Mouse (Mus musculus) forelimb bud, embryonic 11.5 days (tissue): ENCODE data around the gene Ppm1g.

Experiments
- DNase-seq: peaks from one replicate; pipeline ENCODE4 v3.0.0-alpha.2; 2012; ENCODE audit warnings: low read depth, low spot score

Gene Ppm1g

DNA sequence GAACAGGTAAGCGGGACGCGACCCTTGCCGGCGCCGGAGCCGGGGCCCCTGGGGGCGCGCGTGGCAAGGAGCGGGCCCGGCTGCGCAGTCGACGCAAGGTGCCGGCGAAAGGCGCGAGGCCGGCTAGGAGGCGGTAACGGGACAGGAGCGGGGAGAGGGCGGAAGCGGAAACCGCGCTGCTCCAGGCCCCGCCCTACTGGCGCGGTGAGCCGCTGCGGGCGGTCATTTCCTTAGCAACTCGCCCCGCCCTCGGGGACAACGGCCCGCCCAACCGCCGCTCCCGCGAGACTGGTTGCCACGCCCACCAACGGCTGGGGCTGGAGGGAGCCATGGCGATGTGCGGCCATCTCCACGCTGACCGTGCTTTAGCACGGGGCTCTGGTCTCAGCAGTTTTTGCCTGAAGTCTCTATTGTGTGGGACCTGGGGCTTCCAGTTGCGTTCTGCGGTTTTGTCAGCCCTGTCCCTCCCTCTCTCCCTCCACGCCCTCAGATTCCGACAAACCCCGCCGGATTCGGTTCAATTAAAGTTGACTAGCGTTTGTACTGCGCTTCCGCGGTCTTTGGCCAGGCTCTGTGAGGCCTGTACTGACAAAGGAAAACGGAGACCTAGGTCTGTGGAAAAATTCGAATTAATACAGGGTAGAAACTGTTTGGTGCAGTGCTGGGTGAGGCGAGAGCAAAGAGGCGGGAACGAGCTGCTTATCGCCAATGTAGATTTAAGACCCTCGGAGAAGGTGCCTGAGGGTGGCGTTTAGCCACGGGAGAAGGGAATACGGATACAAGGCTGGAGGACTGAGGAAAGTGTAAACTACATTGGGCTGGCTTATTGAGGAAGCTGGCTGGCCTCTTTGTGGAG lies at the start of gene Ppm1g:
Gene Ppm1g (minus strand): TSS at position 240 of the 856 bp plus-strand sequence.
- peak; percentile 95 for DNase-seq

DNA sequence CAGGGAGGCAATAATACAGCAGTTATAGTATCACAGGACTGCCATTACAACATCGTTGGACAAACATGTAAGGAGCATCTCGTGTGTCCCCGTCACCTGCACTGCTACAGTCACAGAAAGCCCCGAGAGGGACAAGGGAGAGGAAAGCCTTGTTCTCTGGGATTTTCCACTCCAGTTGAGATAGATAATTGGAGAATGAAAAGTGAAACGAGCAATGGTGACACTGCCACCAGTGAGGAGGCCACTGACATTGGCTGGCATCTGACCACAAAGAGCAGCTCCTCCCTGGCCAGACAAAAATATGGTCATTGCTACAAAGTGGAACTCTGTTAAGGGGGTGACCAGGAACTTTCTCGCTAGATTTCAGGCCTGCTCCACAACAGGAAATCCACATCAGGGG lies 47.2 kb upstream of the Ppm1g start:
- DNase-seq, result no peak

DNA sequence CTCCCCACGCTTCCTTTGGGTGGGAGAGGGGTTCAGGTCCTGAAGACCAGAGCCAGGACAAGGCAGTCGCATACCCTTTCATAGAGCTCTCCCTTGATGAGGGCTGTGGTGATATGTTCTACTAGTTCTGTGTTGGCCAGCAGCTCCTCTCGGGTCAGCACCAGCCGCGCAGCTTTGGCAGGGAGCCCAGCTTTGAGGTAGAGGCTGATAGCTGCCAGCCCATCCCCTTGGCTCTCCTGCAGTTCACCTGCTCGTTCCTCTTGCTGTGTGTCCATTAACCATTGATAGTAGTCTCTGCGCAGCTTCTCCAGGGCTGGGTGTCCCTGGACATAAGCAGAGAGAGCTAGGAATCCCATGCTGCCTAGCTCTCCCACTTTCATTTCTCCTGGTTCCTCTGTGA lies 45.6 kb upstream of the Ppm1g start:
- no peak for DNase-seq

DNA sequence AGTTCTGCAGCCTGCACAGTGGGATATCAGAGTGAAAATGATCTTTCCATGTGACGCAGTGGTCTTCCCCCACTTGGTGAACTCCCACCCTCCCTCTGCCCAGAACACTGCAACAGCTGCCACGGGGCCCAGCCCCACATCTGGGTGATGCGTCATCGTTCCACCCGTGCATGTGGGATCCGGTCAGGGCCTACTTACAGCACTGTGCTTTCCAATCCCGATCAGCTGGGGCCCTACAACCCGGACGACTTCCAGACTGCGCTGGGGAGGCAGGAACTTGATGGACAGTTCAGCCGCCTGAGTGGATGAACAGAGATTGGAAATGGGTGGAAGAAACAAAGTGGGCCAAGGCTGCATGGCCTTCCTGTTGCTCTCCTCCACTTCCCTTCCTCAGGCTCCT lies 37.1 kb upstream of the Ppm1g start:
- DNase-seq, result no peak

DNA sequence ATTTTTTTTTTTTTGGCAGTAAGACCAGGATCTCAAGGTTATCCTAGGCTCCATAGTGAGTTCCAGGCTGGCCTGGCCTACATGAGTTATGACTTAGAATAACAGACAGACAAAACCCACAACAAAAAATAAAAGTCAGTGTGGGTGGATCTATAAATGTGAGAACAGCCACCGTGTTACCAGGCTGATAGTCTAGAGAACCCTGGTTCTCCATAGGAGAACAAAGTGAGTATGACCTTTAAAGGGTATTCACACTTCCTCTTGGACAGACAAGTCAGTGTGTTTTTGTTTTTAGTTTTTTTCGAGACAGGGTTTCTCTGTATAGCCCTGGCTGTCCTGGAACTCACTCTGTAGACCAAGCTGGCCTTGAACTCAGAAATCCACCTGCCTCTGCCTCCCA lies 35.5 kb upstream of the Ppm1g start:
- DNase-seq, result no peak

DNA sequence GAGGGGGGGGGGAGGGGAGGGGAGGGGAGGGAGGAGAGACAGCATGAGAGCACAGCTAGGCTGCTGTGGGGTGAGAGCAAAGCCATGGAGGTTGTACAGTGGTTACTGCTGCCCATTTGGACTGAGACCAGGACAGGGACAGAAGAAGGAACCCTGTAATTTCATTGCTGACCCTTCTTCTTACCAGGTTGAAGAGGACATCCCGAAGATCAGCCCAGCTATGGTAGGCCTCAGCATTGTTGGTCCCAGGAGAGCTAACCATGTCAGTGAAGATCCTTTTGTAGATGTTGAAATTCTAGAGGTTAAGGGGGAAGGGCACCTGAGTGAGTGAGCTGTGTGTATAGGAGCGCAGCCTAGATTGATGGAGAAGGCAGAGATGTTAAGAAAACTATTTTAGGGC lies 34.9 kb upstream of the Ppm1g start:
- DNase-seq, result no peak

DNA sequence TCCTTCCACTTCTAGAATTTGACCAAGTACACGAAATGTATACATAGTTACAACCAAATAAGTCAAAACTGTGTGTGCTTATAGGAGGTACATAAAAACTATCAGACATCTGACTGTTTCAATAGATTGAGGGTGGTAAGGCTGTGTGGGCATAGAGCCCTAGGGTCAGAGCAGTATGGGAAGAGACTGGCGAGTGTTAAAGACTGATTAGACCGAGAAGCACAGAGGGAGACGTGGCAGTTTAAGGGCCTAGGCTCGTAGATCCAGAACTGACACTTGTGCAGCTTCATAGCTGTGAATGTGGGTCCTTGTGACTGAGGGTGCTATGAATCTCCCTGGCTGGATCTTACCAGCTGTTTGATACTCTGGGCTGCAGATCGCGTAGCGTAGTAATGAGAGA lies 34.4 kb upstream of the Ppm1g start:
- DNase-seq, result no peak

DNA sequence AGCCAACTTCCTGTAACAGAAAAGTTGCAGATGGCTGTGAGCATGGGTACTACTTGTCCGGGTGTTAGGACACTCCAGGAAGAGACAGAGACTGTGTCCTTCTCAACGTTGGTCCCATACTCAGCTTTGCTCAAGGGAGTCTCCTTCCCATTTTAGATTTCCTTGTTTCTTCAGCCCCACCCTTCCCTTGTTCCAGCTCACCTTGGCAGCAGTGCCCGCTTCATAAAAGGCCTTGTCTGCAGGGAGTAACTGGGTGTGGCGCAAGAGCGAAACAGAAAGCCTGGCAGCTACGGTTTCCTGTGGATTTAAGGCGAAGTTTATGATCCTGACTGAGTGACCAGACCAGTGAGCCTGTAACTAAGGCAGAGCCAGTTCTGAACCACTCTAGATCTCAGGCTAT lies 34.0 kb upstream of the Ppm1g start:
- no peak for DNase-seq

DNA sequence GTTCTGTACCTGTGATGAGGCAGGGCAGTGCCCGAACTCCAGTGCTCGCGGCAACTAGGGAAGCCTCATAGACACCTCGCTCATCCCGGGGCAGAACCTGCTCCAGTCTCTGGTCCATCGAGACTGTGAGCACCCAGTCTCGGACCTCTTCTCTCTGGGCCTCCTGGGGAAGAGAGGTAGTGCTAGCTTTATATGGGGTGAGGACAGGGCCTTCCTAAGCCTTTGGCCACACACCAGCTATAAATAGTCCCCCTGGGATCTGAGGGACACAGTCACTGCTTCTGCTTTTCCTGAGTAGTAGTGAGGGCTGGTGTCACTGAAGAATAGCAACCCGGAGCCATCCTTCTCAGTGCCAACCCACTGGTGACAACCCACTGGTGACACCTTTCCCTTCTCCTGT lies 33.3 kb upstream of the Ppm1g start:
- no peak for DNase-seq

DNA sequence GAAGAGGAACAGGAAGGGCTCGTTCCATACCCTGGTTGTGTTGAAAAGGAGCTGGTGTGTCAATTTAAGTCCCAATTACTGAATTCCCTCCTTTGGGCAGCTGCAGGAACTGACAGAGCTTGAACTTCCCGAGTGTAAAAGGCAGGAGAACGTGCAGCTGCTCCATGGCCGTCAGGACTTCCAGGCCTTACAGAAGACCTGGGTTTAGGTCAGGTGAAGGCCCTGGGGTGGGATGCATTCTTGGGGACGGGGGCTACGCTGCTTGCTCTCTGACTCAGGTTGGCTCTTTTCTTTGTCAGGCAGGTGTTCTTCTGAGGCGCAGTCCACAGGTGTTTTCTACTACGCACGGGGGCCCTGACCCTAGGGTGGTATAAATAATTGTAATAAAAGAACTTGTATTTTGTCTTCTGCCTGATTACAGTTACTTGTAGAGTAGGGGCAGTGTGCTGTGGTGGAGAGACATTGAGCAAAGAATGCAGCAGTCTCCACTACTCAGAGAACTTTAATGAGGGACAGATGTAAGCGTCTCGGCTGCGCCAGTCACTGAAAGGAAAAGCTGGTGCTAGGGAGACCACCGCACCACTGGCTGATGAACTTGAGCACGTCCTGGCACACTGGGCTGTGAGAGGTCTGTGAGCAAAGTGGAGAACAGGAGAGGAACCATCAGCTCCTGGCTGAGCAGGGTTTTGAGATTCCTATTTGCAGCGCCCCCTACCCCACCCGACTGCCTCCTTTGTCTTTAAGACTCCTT lies 32.5 kb upstream of the Ppm1g start:
- DNase-seq, result peak; percentile 65

DNA sequence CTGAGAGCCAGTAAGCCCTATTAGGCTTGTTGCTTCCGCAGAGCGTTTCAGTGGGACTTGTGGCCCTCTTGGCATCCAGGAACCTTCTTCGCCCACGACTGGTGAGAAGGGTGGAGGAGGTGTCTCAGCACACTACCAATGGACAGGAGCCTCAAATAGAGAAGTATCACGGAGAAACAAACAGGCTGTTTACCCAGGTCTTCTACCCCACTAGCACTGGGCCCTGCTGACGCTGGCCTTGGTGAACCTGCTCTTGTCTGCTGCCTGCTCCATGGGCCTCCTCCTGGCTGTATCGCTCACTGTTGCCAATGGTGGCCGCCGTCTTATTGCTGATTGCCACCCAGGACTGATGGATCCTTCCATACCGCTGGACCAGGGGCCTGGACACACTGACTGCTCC lies 31.7 kb upstream of the Ppm1g start:
- peak; percentile 5 for DNase-seq

DNA sequence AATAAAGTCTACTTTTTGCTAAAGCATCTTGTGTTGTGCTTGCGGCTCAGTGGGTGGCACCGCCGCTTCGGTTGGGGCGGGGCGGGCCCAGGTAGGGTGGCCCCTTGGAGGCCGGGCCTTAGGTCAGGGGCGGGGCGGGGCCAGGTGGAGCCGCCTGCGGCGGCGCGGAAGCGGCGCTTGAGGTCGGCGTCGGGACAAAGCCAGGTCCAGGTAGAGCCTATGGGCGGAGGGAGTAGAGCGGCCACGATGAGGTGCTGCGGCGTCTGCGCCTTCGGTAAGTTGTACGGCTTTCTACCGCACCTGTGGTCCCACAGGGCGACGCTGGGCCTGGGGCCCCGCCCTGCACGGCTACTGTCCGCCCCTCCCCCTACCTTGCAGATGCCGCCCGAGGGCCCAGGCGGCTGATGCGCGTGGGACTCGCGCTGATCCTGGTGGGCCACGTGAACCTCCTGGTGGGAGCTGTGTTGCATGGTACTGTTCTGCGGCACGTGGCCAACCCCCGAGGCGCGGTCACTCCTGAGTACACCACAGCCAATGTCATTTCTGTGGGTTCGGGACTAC lies 31.1 kb upstream of the Ppm1g start, which contains the start of gene Krtcap3:
Gene Krtcap3 (plus strand): TSS at position 151 of the 561 bp plus-strand sequence.
- DNase-seq, result peak; percentile 53

DNA sequence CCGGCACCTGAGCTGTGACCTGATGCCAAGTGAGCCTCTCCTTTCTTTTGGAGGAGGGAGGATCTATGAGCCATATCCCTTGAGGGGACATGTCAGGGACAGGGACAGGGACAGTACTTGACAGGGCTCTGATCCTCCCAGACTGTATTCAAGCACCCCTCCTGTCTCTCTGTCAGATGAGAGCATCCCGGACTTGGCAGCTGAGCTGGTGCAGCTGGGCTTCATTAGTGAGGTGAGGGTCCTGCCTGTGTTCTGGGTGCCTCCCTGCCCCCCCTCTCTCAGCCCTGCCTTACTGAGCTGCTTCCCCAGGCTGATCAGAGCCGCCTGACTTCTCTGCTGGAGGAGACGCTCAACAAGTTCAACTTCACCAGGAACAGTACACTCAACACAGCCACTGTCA lies 30.2 kb upstream of the Ppm1g start:
- no peak for DNase-seq

DNA sequence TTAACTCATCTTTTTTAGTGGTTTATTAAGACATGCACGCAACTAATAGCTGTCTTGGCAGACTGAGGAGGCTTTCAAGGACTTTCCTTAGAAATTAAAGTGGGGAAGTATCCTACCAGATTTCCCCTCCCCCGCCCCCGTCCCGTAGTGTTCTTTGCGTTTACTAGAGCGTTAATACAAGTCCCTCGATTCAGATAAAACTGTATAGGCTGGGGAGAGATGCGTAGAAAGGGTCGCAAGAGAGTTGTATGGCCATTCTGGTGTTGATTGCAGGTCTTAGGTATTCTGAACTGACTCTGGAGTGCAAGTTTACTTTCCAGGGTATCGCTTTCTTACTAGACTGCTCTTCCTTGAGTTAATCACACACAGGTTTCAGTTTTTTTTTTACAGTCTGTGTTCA lies 21.7 kb upstream of the Ppm1g start:
- no peak for DNase-seq

DNA sequence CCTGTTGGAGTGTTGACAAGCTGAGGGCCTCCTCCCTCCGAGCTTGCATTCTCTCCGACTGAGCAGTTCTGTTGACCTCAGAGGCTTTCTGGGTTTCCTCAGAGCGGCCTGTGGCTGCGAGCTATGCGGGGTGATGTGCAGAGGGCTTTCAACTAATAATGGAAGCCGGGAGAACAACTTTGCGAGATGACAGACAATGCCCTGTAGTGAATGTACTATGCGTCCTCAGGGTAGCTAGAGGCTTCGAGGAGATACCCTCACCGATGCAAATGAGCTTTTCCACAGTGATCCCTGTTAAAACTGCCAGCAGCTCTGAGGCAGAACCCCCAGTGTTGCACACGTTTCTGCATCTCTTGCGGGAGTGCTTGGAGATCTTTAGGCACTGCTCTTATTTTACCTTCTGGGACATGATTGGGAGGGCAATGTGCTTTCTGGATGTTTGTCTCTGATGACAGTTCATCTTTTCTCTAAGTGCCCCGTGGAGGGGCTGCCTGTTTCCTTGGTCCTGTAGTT lies 21.1 kb upstream of the Ppm1g start:
- DNase-seq, result no peak

DNA sequence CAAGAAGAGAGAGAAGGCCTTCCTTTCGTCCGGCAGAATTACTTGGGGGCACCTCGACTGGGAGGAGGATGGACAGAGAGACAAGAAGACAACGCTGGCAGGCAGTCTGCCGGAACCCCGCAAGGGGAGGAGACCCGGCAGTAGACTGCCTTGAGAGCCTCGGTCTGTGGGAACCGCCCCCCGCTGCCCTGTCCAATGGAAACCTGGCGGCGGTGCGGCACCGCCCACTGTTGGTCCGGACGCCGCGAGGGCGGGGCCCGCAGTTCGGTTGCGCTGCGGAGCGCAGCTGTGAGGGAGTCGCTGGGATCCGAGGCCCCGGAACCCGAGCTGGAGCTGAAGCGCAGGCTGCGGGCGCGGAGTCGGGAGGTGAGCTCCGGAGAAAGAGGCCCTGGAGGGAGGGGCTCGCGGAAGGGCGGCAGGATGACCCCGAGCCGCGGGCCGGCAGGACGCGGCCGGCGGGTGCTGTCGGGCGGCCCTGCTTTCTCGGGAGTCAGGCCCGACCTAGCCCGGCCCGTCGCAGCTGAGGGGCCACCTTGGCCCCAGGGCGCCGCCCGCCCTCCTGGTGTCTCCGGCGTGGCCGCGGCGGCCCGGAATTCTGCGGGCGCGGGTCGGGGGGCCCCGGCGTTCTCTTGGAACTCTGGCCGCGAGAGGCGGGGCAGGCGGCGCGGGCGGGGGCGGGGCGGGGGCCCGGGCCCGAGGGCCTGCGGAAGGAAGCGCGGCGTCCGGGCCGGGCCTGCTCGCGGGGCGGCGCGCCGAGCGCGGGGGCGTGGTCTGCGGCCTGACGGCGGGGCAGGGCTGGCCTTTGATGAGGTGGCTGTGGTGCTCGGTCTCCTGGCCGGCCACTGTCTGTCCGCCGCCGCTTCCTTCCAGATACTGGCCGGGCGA lies 20.4 kb upstream of the Ppm1g start, which contains the start of the genes Nrbp1 and Gm9970:
Gene Nrbp1 (plus strand): TSS at position 228 of the 885 bp plus-strand sequence.
Gene Gm9970 (minus strand): TSS at position 596 of the 885 bp plus-strand sequence.
- peak; percentile 93 for DNase-seq

DNA sequence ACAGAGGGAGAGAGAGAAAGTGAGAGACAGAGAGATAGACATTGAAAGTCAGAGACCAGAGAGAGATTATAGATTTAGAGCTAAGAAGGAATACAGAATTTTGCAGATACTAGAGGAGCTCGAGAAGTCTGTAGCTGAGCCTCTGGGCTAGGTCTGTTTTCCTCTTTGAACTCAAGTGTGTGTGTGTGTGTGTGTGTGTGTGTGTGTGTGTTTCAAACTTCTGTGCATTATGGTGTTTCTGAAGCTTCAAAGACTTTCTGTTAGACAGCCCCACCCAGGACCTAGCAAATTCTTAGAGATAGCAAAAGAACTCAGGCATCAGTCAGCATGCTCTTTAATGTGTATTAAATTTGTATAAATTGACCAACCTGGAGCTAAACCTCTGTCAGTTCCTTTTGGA lies 6.2 kb upstream of the Ppm1g start:
- no peak for DNase-seq

DNA sequence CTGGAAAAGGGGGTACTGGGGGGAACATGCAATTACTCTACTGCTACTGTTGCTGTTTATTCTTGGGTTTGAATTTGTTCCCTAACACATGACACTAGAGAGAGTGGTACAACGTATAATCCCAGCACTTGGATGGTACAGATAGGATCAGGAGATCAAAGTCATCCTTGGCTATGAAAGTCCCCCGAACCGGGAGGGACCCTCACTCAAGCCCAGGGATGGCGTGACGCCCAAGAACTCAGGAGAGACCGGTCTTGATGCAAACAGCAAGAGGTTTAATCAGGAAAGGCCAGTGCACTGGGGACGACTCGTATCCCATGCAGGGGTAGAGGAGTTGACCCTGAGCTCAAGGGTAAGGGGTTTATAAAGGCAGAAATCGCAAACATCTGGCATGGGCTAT lies 2.2 kb upstream of the Ppm1g start:
- DNase-seq, result no peak

DNA sequence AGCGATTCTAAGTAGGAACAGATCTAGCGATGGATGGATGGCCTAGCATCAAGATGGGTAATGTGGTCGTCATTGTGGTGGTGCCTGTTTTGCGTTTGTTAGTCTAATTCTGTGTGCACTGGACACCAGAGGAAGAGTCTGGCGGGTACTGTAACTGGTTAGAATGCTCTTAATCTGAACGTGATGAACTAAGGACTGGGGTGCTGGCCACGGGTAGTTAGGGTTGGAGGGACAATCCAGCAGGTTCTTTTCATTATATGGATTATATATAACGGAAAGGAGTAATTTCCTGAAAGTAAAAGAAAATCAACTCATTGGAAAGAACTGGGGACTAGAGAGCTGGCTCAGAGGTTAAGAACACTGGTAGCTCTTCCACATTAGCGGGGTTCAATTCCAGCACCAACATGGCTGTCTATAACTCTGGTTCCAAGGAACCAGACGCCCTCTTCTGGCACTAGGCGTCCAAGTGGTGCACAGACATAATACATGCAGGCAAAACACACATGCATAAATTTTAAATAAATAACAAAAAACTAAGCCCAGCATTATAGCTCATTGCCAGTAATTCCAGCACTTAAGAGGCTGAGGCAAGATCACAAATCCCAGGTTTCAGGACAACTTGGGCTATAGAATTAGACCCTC lies 938 bp upstream of the Ppm1g start:
- DNase-seq, result peak; percentile 66

DNA sequence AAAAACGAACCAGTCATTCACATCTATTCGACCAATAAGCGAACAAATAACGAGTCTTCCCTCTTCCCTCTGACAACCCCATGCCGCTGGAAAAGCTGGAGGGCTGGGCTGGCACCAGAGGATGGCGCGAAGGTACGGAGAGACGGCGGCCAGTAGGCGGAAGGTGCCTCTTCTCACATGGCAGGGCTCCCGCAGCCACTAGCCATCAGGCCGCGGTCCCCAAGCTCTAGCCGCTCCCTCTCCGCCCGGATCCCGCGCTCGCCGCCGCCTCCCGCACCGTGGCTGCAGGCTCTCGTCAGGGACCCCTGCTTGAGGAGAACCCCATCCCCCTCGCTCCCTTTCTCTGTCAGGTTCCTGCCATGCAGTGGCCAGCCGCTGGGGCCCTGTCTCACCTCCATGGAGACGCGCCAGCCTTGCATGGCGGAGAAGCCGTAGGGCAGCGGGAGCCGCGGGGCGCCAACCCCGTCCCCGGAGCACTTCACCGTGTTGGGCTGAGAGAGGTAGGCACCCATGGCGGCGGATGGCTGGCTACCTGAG lies 508 bp downstream of the Ppm1g start:
- DNase-seq, result peak; percentile 48
